Comparison of ENCODE assay signal across 9 mouse cellular contexts in the genomic region with DNA sequence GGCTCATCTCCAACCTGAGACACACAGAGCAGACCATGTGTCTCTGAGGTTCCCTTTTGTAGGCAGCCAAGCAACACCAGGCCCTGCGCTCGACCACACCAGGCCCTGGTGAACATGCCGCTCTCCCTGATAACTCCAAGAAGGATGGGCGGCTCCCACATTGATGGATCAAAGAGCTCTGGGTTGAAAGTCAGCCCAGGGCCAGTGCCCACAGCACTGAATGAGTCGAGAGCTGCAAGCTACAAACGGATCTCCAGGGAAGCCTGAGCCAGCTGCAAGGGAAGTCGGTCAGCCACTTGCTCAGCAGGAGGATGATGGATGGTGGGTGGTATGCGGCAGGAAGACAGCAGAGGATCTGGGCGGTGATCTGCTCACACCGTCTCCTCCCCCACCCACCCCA. TPM values are rescaled to one million over a fixed set of nuclear protein-coding genes. Genes with fewer than 3 reads are reported as not detected.
DNase-seq lines count a peak whose midpoint lies in the region; ATAC-seq and TF ChIP-seq lines count a peak whose summit lies in the region.
"Had no signal": no experiment of that assay in that cellular context is flagged by ENCODE, and none has a peak within 500 bp of the region (broad histone marks: within the 10 kb centered on the region; RNA-seq: fewer than 3 reads in every experiment).

No protein-coding gene starts in this region.

- peaks cover 77% of the 10 kb centered on the region for H3K36me3 ChIP-seq in hindbrain, embryonic 13.5 days
- peaks cover 47% of the 10 kb centered on the region for H3K36me3 ChIP-seq in hindbrain, postnatal 0 days (ENCODE audit: insufficient read depth, low read length)
- peaks cover 12% of the 10 kb centered on the region for H3K36me3 ChIP-seq in stomach, embryonic 16.5 days (ENCODE audit: control insufficient read depth, insufficient read depth, low read length)

- no peaks in the 10 kb centered on the region for H3K9me3 ChIP-seq in hindbrain, embryonic 13.5 days
- no peaks in the 10 kb centered on the region for H3K9me3 ChIP-seq in hindbrain, postnatal 0 days (ENCODE audit: low read length)
- no peaks in the 10 kb centered on the region for H3K9me3 ChIP-seq in stomach, embryonic 16.5 days (replicated peaks; ENCODE audit: control insufficient read depth, low read length)

- no peak overlapping the region for H3K4me2 ChIP-seq in hindbrain, embryonic 13.5 days
- H3K4me2 ChIP-seq in hindbrain, postnatal 0 days (ENCODE audit: low read depth, low read length), result no peak overlapping the region
- H3K4me2 ChIP-seq in stomach, embryonic 16.5 days (ENCODE audit: low read depth, low read length), result no peak overlapping the region

- no peak overlapping the region for H3K4me3 ChIP-seq in hindbrain, embryonic 13.5 days
- H3K4me3 ChIP-seq in hindbrain, postnatal 0 days (ENCODE audit: low read length), result no peak overlapping the region
- no peak overlapping the region for H3K4me3 ChIP-seq in stomach, embryonic 16.5 days (replicated peaks; ENCODE audit: low read length)

- 0 out of 2 replicates have a peak, but pooled peaks cover 3% of the 10 kb centered on the region for H3K4me1 ChIP-seq in hindbrain, embryonic 13.5 days (replicated peaks)
- no peaks in the 10 kb centered on the region for H3K4me1 ChIP-seq in hindbrain, postnatal 0 days (ENCODE audit: insufficient read depth, low read length)
- 0 out of 2 replicates have a peak, but pooled peaks cover 10% of the 10 kb centered on the region for H3K4me1 ChIP-seq in stomach, embryonic 16.5 days (ENCODE audit: control insufficient read depth, insufficient read depth, low read length)

- no peak for ATAC-seq in hindbrain, embryonic 13.5 days (ENCODE audit: low FRiP score)
- no peak for ATAC-seq in hindbrain, postnatal 0 days
- no peak; the same call in 1 of the 2 replicates for ATAC-seq in stomach, embryonic 16.5 days (ENCODE audit: insufficient read depth, low FRiP score)
- ATAC-seq in activated CD4-positive, CD25-positive, alpha-beta regulatory T cell, adult 4 months, result no peak

- 0 out of 2 replicates have a peak overlapping the region, but pooled peaks have one; percentile 49 for H3K9ac ChIP-seq in hindbrain, embryonic 13.5 days
- no peak overlapping the region for H3K9ac ChIP-seq in hindbrain, postnatal 0 days (replicated peaks; ENCODE audit: low read length)
- no peak overlapping the region for H3K9ac ChIP-seq in stomach, embryonic 16.5 days (ENCODE audit: low read length)

- no peaks in the 10 kb centered on the region for H3K27me3 ChIP-seq in hindbrain, embryonic 13.5 days
- H3K27me3 ChIP-seq in hindbrain, postnatal 0 days (ENCODE audit: insufficient read depth, low read length), result no peaks in the 10 kb centered on the region
- no peaks in the 10 kb centered on the region for H3K27me3 ChIP-seq in stomach, embryonic 16.5 days (ENCODE audit: control insufficient read depth, insufficient read depth, low read length)

- 58% methylated on average over 10 of the region's 10 CpGs for WGBS in hindbrain, embryonic 13.5 days
- WGBS in hindbrain, postnatal 0 days, result 58% methylated on average over 10 of the region's 10 CpGs
- 43% methylated on average over 10 of the region's 10 CpGs for WGBS in stomach, embryonic 16.5 days

- no peak for TF ChIP-seq CTCF in hindbrain, postnatal 0 days (IDR thresholded peaks at IDR 0.05; ENCODE audit: low read depth)

- H3K27ac ChIP-seq in hindbrain, embryonic 13.5 days, result no peak overlapping the region; the same call in 1 of the 2 replicates
- no peak overlapping the region; the same call in 1 of the 2 replicates for H3K27ac ChIP-seq in hindbrain, postnatal 0 days
- H3K27ac ChIP-seq in stomach, embryonic 16.5 days (ENCODE audit: low read length), result peak overlapping the region; percentile 19; the same call in 1 of the 2 replicates

- no peak for DNase-seq in hindbrain, postnatal 0 days (ENCODE audit: low spot score)
- peak; percentile 75 for DNase-seq in right cerebral cortex, adult 18-20 months
- no peak for DNase-seq in right cerebral cortex, postnatal 10 days (ENCODE audit: low spot score in 2 of 2)
- peak; percentile 68 for DNase-seq in kidney, postnatal 10 days
- no peak for DNase-seq in spleen, postnatal 14 days (ENCODE audit: low spot score in 2 of 2)
- DNase-seq: heart, adult 18-20 months had no signal

RNA-seq across cellular contexts. Expression of a gene that starts 6.4 kb away (rescaled TPM):
- polyA plus RNA-seq in hindbrain, embryonic 13.5 days (2015; fragmentation: Nextera tagmentation; extraction: Ambion mirVana), result 12.8 and 15.2 TPM in 2 replicates
- total RNA-seq in hindbrain, postnatal 0 days (2014; rRNA removed), result 12.8 and 22.1 TPM in 2 replicates
- polyA plus RNA-seq in hindbrain, postnatal 0 days (2015; fragmentation: Nextera tagmentation; extraction: Ambion mirVana), result 7.5 and 7.9 TPM in 2 replicates
- polyA plus RNA-seq in stomach, embryonic 16.5 days (2015; fragmentation: Nextera tagmentation; extraction: Ambion mirVana), result 9.5 and 10.4 TPM in 2 replicates
- 10 to 100 TPM; 12.0 to 24.8 TPM for polyA plus RNA-seq in activated CD4-positive, CD25-positive, alpha-beta regulatory T cell, adult 4 months (2017; shearing (Covaris generic))

RNA-seq across cellular contexts. Expression of a gene that starts 56.0 kb away (rescaled TPM):
- 5.3 and 5.6 TPM in 2 replicates for polyA plus RNA-seq in hindbrain, embryonic 13.5 days (2015; fragmentation: Nextera tagmentation; extraction: Ambion mirVana)
- 23.3 and 24.0 TPM in 2 replicates for total RNA-seq in hindbrain, postnatal 0 days (2014; rRNA removed)
- 4.6 and 6.0 TPM in 2 replicates for polyA plus RNA-seq in hindbrain, postnatal 0 days (2015; fragmentation: Nextera tagmentation; extraction: Ambion mirVana)
- polyA plus RNA-seq in stomach, embryonic 16.5 days (2015; fragmentation: Nextera tagmentation; extraction: Ambion mirVana), result 3.5 and 3.7 TPM in 2 replicates
- 10 to 100 TPM in 1 of 2 experiments, 1 to 10 TPM in 1; 9.4 to 13.3 TPM for polyA plus RNA-seq in activated CD4-positive, CD25-positive, alpha-beta regulatory T cell, adult 4 months (2017; shearing (Covaris generic))

Comparison
In these comparisons a context has a peak if more than half of its experiments do, and no peak if none do; other contexts are left out.
1. DNase-seq: peak in right cerebral cortex, adult 18-20 months (single experiment) and kidney, postnatal 10 days (single experiment); none in hindbrain, postnatal 0 days (single experiment), right cerebral cortex, postnatal 10 days (0 of 2) and spleen, postnatal 14 days (0 of 2).